Mouse (Mus musculus) T-helper 17 cell (primary cell): ENCODE results near the gene Dusp11.

ENCODE experiments used
- in situ Hi-C, 2 experiments: fragments of 300-600 bp; cut with MboI, MseI; formaldehyde crosslinking; loops; 1 replicate in 1 of 2; 2 replicates in 1 of 2; pipeline ENCODE4 v1.15.1; 2025; ENCODE audit warnings: high pct_unique_total_duplicates in 2 of 2

Dusp11 gene

DNA sequence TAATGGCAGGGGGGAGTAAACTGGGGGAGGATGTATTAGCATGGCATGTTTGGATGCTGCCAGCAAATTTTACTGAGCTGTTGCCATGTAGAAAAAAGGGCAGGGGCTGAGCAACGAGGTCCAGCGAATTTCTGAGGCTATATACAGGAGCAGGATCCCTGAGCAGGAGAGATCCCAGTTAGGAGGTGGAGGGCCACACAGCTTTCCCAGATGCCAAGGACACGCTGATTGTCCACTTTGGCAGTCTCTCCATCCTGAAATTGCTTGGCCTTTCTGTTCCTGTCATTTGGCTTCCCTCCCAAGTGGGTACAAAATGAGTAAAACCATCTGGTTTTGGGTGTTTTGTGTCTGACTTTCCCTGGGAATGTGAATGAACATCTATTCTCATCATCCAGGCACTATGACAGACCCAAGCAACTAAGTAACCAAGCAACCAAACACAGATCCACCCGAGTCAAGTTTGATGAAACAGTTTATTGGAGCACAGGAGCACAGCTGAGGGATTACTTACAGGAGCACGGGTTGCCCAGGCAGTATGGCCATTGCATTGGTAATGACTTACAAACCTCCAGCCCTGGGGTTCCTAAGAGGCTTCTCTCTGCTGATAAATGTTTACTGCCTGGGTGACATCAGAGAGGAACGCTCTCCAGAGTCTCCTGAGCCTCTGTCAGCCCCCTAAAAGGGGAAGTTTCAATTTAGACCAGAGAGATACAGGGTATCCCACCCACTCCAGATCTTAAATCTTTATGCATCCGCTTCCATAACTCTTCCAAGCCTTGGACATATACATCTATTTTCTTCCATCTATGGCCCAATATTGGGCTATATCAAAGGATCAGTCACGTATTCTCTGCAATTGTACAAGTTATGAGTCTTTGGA is 62.6 kb downstream of the Dusp11 start:
- in situ Hi-C loops, result loop anchor here in 1 of 2 experiments (5.0 kb wide), 1 partner anchor 67 kb away; the partner anchor contains the start of gene Nat8

DNA sequence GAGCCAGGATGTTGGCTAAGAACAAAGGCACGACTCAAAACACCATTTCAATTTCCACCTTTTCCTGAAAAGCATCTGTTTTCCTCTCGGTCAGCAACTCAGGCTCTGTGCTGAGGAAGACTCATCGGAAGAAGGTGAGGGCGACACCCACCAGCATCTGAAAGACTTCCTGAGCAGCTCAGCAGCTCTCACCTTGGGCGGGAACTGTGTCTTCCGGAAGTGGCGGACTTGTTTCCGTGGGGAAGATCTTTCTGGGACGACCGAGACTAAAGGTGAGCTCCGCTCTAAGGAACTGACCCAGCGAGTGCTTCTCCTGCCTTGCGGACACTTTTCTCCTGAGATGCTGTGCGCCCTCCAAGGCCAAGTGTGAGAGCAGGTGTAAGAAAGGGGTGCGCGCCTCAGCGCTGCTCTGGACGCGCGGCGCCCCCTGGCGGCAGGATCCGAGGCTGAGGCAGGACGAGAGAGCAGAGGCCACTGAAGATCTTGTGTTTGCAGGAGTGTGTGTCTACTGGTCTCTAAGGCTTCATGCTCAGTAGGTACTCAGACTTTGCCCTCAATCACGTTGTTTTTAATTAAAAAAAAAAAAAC is 66.3 kb downstream of the Dusp11 start:
- in situ Hi-C loops, result loop anchor here in 1 of 2 experiments (5.0 kb wide), 1 partner anchor 63 kb away; the partner anchor contains the start of gene Nat8
